Mouse (Mus musculus) stomach, embryonic 14.5 days (tissue): ENCODE data around the gene Ttc29. TPM values are rescaled to one million over a fixed set of nuclear protein-coding genes. Genes with fewer than 3 reads are reported as not detected.

Experiments used
- ATAC-seq: fragments of 200-750 bp; cut with Nextera tagmentation; 2 replicates; pipeline ENCODE4 v1.8.0; 2017; ENCODE audit warnings: low read depth, moderate TSS enrichment; ENCODE audit not compliant: insufficient number of reproducible peaks, insufficient read depth, low FRiP score
- H3K27ac ChIP-seq: fragments of 300-500 bp; sonication (generic); 2 replicates; pipeline ENCODE4 v1.5.1; 2014; ENCODE audit warnings: mild to moderate bottlenecking, low read length, moderate library complexity, mixed read lengths
- H3K27me3 ChIP-seq: fragments of 300-500 bp; sonication (generic); 2 replicates; pipeline ENCODE4 v1.6.1; 2014; ENCODE audit warnings: low read length, control low read depth, mixed read lengths; ENCODE audit not compliant: control insufficient read depth, insufficient read depth
- H3K36me3 ChIP-seq: fragments of 300-500 bp; sonication (generic); 2 replicates; pipeline ENCODE4 v1.6.1; 2014; ENCODE audit warnings: mild to moderate bottlenecking, control low read depth, low read length, moderate library complexity, mixed read lengths; ENCODE audit not compliant: control insufficient read depth, insufficient read depth
- H3K4me1 ChIP-seq: fragments of 300-500 bp; sonication (generic); 2 replicates; pipeline ENCODE4 v1.6.1; 2014; ENCODE audit warnings: low read length, control low read depth, mixed read lengths; ENCODE audit not compliant: control insufficient read depth, insufficient read depth
- H3K4me2 ChIP-seq: fragments of 300-500 bp; sonication (generic); replicated peaks from 2 replicates; pipeline ENCODE4 v1.6.1; 2014; ENCODE audit warnings: low read depth, low read length, control low read depth
- H3K4me3 ChIP-seq: fragments of 300-500 bp; sonication (generic); 2 replicates; pipeline ENCODE4 v1.5.1; 2014; ENCODE audit warnings: low read depth, low read length, control low read depth
- H3K9ac ChIP-seq: fragments of 300-500 bp; sonication (generic); replicated peaks from 2 replicates; pipeline ENCODE4 v1.6.1; 2014; ENCODE audit warnings: low read depth, mild to moderate bottlenecking, control low read depth, low read length, moderate library complexity, mixed read lengths
- H3K9me3 ChIP-seq: fragments of 300-500 bp; sonication (generic); 2 replicates; pipeline ENCODE4 v1.6.1; 2016; ENCODE audit warnings: low read depth, low read length, control low read depth; ENCODE audit not compliant: control insufficient read depth
- WGBS: fragments of 180-500 bp; shearing (Covaris S2); extraction: QIAGEN DNeasy Blood & Tissue Kit; methylation state at CpG from one replicate; pipeline ENCODE4 v1.1.7; 2014; 5-methylcytosine and 5-hydroxymethylcytosine counted together
- polyA plus RNA-seq: library from polyadenylated mRNA; unstranded; fragments of >200 nt; fragmentation: Nextera tagmentation; extraction: Ambion mirVana; gene quantifications from 2 replicates; pipeline ENCODE4 v1.2.1, GENCODE M21; 2014

Gene Ttc29
- polyA plus RNA-seq, 1 experiment from 2014 or later, result not detected

- Histone ChIP-seq H3K4me3 (no peak overlapping the region), H3K9ac (no peak overlapping the region), H3K27ac (no peak overlapping the region), H3K36me3 (no peaks in the 10 kb centered on the region), H3K27me3 (no peaks in the 10 kb centered on the region), H3K4me2 (no peak overlapping the region), H3K4me1 (no peaks in the 10 kb centered on the region), H3K9me3 (no peaks in the 10 kb centered on the region)
- ATAC-seq, result no peak
- 36% methylated on average over 3 of the region's 3 CpGs for WGBS
Measured at GRCm38 (mm10) chr8:78266231-78266630, 53.1 kb downstream of the Ttc29 start.

DNA sequence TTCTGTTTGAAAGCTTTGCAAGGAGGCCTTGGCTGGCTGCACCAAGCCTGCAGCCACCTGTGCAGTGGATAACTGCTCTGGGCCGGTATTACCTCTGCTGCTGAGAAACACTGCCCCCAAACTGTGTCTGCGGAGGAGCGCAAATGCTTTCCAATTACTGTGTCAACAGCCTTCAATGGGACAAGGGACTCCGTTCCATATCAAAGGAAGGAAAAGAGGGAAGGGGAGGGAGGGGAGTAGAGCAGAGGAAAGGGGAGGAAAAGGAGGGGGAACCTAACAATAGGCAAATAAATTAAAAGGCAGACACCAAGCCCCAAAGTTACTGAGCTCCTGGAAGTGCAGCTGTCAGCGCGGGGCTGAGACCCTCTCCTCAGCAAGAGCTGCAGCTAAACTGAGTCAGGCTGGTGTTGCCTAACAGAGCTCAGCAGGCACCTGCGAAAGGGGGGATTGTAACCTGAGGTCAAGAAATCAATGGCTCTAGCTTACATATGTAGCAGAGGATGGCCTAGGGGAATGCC, 54.9 kb downstream of the Ttc29 start:
- Histone ChIP-seq H3K4me2 (0 out of 2 replicates have a peak overlapping the region, but pooled peaks have one; percentile 3), H3K36me3 (no peaks in the 10 kb centered on the region), H3K4me1 (no peaks in the 10 kb centered on the region), H3K9ac (no peak overlapping the region), H3K27ac (no peak overlapping the region), H3K27me3 (no peaks in the 10 kb centered on the region), H3K9me3 (no peaks in the 10 kb centered on the region), H3K4me3 (no peak overlapping the region)
- no peak for ATAC-seq
- WGBS, result 18% methylated on average over 7 of the region's 7 CpGs

DNA sequence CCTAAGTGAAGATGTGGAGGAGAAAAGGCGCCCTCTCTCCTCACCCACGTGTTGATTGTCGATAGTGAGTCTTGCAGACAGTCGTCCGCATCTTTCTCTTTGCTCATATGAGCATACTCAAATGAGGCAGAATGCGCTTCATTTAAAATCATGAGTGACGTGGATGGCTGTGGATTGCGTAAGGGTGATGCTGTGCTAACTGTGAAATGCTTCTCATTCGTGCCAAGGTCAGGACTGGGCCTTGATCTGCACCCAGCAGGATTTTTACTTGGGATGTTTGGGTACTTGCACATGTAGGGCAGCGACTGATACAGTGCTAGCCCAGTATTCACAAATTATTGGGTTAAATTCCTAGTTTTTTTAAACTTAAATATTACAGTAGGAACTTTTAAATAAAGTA, 56.2 kb downstream of the Ttc29 start:
- H3K4me2 ChIP-seq, result no peak overlapping the region

GRCm38 (mm10) chr8:78271391-78271790, 58.3 kb downstream of the Ttc29 start:
- Histone ChIP-seq H3K27ac (no peak overlapping the region), H3K4me3 (no peak overlapping the region), H3K27me3 (no peaks in the 10 kb centered on the region), H3K4me2 (no peak overlapping the region), H3K9ac (no peak overlapping the region), H3K9me3 (no peaks in the 10 kb centered on the region), H3K36me3 (no peaks in the 10 kb centered on the region), H3K4me1 (no peaks in the 10 kb centered on the region)
- 56% methylated on average over 5 of the region's 5 CpGs for WGBS
- ATAC-seq, result no peak

More for the DNA sequence above, 56.2 kb downstream of the Ttc29 start:
- H3K4me3 ChIP-seq, result no peak overlapping the region
- H3K9me3 ChIP-seq, result no peaks in the 10 kb centered on the region
- H3K36me3 ChIP-seq, result no peaks in the 10 kb centered on the region
- H3K9ac ChIP-seq, result no peak overlapping the region
- no peak for ATAC-seq
- H3K27ac ChIP-seq, result no peak overlapping the region
- 81% methylated on average over 10 of the region's 10 CpGs for WGBS
- H3K4me1 ChIP-seq, result no peaks in the 10 kb centered on the region
- H3K27me3 ChIP-seq, result no peaks in the 10 kb centered on the region

- ATAC-seq, result no peak
- 87% methylated on average over 8 of the region's 8 CpGs for WGBS
- Histone ChIP-seq H3K4me1 (no peaks in the 10 kb centered on the region), H3K4me3 (no peak overlapping the region), H3K9ac (no peak overlapping the region), H3K27ac (no peak overlapping the region), H3K4me2 (no peak overlapping the region), H3K27me3 (no peaks in the 10 kb centered on the region), H3K9me3 (no peaks in the 10 kb centered on the region), H3K36me3 (no peaks in the 10 kb centered on the region)
Measured at GRCm38 (mm10) chr8:78276120-78276519, 63.0 kb downstream of the Ttc29 start.

DNA sequence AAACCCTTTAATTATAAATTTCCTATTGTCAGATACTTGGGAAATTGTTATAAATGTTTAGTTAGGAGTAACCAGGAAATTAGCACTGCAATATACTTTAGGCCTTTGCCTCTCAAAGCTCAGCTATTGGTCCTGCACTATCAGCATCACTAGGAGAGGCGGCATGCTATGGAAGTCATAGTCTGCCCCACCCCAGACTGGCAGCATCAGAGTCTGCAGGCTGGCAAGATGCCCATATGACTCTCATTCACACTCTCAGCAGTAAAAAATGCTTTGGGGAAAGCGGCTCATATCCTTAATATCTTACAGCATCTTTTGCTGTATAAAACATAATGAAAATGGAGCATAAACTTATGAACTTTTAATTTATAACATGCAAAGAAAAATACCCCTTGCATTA, 64.3 kb downstream of the Ttc29 start:
- Histone ChIP-seq H3K27me3 (no peaks in the 10 kb centered on the region), H3K9me3 (no peaks in the 10 kb centered on the region), H3K9ac (no peak overlapping the region), H3K4me1 (no peaks in the 10 kb centered on the region), H3K36me3 (no peaks in the 10 kb centered on the region), H3K4me2 (no peak overlapping the region), H3K27ac (no peak overlapping the region), H3K4me3 (no peak overlapping the region)
- WGBS, result 75% methylated on average over 2 of the region's 2 CpGs
- ATAC-seq, result no peak

DNA sequence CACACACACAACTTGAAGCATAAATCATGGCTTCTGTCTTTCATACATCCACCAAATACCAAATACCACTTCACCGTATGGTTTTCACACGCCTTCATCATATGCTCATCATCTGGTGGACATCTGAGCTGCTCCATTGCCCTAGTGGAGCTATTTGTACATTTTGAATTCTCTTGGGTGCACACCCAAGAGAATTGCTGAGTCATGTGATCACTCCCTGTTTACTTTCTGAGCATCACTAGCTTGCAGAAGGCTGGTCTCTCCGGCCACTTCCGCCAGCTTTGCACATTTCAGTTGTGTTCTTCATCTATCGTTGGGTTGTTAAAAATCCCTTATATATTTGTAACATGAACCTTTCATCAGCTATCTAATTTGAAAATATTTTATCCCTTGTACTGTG, 65.5 kb downstream of the Ttc29 start:
- H3K4me2 ChIP-seq, result no peak overlapping the region
- H3K27ac ChIP-seq, result no peak overlapping the region
- H3K4me3 ChIP-seq, result no peak overlapping the region
- no peaks in the 10 kb centered on the region for H3K9me3 ChIP-seq
- no peaks in the 10 kb centered on the region for H3K36me3 ChIP-seq
- ATAC-seq, result no peak
- no peak overlapping the region for H3K9ac ChIP-seq
- H3K4me1 ChIP-seq, result no peaks in the 10 kb centered on the region
- H3K27me3 ChIP-seq, result no peaks in the 10 kb centered on the region
- 88% methylated on average over 5 of the region's 5 CpGs for WGBS

DNA sequence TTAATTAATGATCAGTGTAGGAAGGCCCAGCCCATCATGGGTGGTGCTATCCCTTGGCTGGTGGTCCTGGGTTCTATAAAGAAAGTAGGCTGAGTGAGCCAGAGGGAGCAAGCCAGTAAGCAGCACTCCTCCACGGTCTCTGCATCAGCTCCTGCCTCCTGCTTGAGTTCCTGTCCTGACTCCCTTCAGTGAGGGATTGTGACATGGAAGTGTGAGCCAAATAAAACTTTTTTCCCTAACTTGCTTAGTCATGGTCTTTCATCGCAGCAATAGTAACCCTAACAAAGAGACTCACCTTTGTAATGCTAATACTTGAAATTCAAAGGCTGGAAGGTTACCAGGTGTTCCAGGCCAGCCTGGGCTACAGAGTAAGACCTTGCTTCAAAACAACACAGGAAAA, 71.7 kb downstream of the Ttc29 start:
- H3K27ac ChIP-seq, result no peak overlapping the region
- ATAC-seq, result no peak
- no peaks in the 10 kb centered on the region for H3K4me1 ChIP-seq
- H3K4me3 ChIP-seq, result no peak overlapping the region
- WGBS, result 87% methylated on average over 2 of the region's 2 CpGs
- H3K36me3 ChIP-seq, result no peaks in the 10 kb centered on the region
- H3K9ac ChIP-seq, result no peak overlapping the region
- no peaks in the 10 kb centered on the region for H3K27me3 ChIP-seq
- H3K9me3 ChIP-seq, result no peaks in the 10 kb centered on the region
- H3K4me2 ChIP-seq, result no peak overlapping the region

GRCm38 (mm10) chr8:78285366-78285765, 72.3 kb downstream of the Ttc29 start:
- H3K4me3 ChIP-seq, result no peak overlapping the region
- no peaks in the 10 kb centered on the region for H3K9me3 ChIP-seq
- H3K9ac ChIP-seq, result no peak overlapping the region
- no peaks in the 10 kb centered on the region for H3K27me3 ChIP-seq
- H3K27ac ChIP-seq, result no peak overlapping the region
- H3K4me2 ChIP-seq, result no peak overlapping the region
- no peaks in the 10 kb centered on the region for H3K36me3 ChIP-seq
- no peaks in the 10 kb centered on the region for H3K4me1 ChIP-seq
- no peak for ATAC-seq
- WGBS, result 81% methylated on average over 4 of the region's 4 CpGs
